Mouse (Mus musculus) heart, postnatal 36 days (tissue): ENCODE data around the gene Rnf215. TPM values are rescaled to one million over a fixed set of nuclear protein-coding genes. Genes with fewer than 3 reads are reported as not detected.
"Not testable (repeated sequence)": the region's sequence is repeated elsewhere in the genome, so short reads cannot be mapped to it uniquely, and the experiment has no call there.

Experiments used
- DNase-seq, 2 experiments: peaks; one replicate each; pipeline ENCODE4 v3.0.0; 2021 to 2022
- intact Hi-C: fragments of 180-260 bp; cut with DNase I; formaldehyde crosslinking; loops from one replicate; pipeline ENCODE4 v1.15.1; 2025
- microRNA-seq, 2 experiments: library from miRNA; unstranded; fragments of <30 nt; microRNA quantifications; one replicate each; pipeline ENCODE4 v1.2.0; 2021; ENCODE audit warnings: borderline number of aligned reads in 2 of 2
- total RNA-seq, 2 experiments: library from RNA; stranded (reverse); gene quantifications; 2 replicates each; pipeline ENCODE4 v1.2.3; 2021

The Rnf215 gene
- total RNA-seq, 2 experiments from 2014 or later, result 14.0 to 15.1 TPM

- DNase-seq, intact Hi-C loops: not testable (repeated sequence)
Measured at GRCm38 (mm10) chr11:4185480-4185879, 50.5 kb downstream of the Rnf215 start.

GRCm38 (mm10) chr11:4186486-4187317 lies 51.7 kb downstream of the Rnf215 start, which contains the start of gene Tbc1d10a:
TSS of gene Tbc1d10a (plus strand) at chr11:4186789.
- peak; percentile 96 for DNase-seq
- intact Hi-C loops, result loop anchor here (2.0 kb wide), 1 partner anchor 16 kb away; no protein-coding TSS in a partner anchor

- intact Hi-C loops, result loop anchor here (2.0 kb wide), 1 partner anchor 15 kb away; no protein-coding TSS in a partner anchor
- DNase-seq, result no peak
Measured at GRCm38 (mm10) chr11:4187318-4187700, 52.3 kb downstream of the Rnf215 start.

GRCm38 (mm10) chr11:4189182-4189581 lies 54.2 kb downstream of the Rnf215 start:
- intact Hi-C loops, result no loop called here
- no peak for DNase-seq

- no peak for DNase-seq
- intact Hi-C loops, result no loop called here
Measured at GRCm38 (mm10) chr11:4190677-4191076, 55.7 kb downstream of the Rnf215 start.

Small RNA genes lying within 50 kb of the gene (microRNA-seq; reads per million reads assigned to microRNA genes)
- gene Mir3060, result 0 to 2.2 reads per million in 2 experiments

Other genes with a start within 250 kb of the Rnf215 start
- under 1 TPM; 0.54 to 0.92 TPM for gene 4921536K21Rik, start 240.1 kb upstream of the Rnf215 start, total RNA-seq
- 10 to 100 TPM; 28.3 to 48.8 TPM for gene Dusp18, start 240.0 kb upstream of the Rnf215 start, total RNA-seq
- 1 to 10 TPM; 5.3 to 5.5 TPM for gene Slc35e4, start 220.5 kb upstream of the Rnf215 start, total RNA-seq
- 10 to 100 TPM; 43.7 to 52.1 TPM for gene Tcn2, start 203.0 kb upstream of the Rnf215 start, total RNA-seq
- gene Pes1, start 171.2 kb upstream of the Rnf215 start, total RNA-seq, result 10 to 100 TPM; 27.9 to 29.2 TPM
- gene 4930556J24Rik, start 158.4 kb upstream of the Rnf215 start, total RNA-seq, result not detected
- under 1 TPM; 0.19 to 0.22 TPM for gene Gal3st1, start 151.6 kb upstream of the Rnf215 start, total RNA-seq
- gene Sec14l4, start 103.7 kb upstream of the Rnf215 start, total RNA-seq, result under 1 TPM; 0.36 to 0.57 TPM
- not detected for gene Sec14l3, start 70.4 kb upstream of the Rnf215 start, total RNA-seq
- 100 to 1,000 TPM; 115 to 136 TPM for gene Mtfp1, start 39.8 kb upstream of the Rnf215 start, total RNA-seq
- under 1 TPM; 0.69 to 0.87 TPM for gene Sec14l2, start 11.8 kb upstream of the Rnf215 start, total RNA-seq
- gene Ccdc157, start 25.1 kb downstream of the Rnf215 start, total RNA-seq, result 1 to 10 TPM; 5.0 to 5.3 TPM
- 10 to 100 TPM; 32.7 to 36.7 TPM for gene Sf3a1, start 25.1 kb downstream of the Rnf215 start, total RNA-seq
- gene Tbc1d10a, start 51.6 kb downstream of the Rnf215 start, total RNA-seq, result 10 to 100 TPM in 1 of 2 experiments, 1 to 10 TPM in 1; 8.6 to 11.2 TPM
- 1 to 10 TPM; 5.2 to 5.5 TPM for gene Castor1, start 83.0 kb downstream of the Rnf215 start, total RNA-seq
- not detected for gene Osm, start 101.2 kb downstream of the Rnf215 start, total RNA-seq
- under 1 TPM; 0.16 to 0.50 TPM for gene Lif, start 122.4 kb downstream of the Rnf215 start, total RNA-seq